Mouse (Mus musculus): Measurements from ENCODE around the gene Prr14l.

DNA sequence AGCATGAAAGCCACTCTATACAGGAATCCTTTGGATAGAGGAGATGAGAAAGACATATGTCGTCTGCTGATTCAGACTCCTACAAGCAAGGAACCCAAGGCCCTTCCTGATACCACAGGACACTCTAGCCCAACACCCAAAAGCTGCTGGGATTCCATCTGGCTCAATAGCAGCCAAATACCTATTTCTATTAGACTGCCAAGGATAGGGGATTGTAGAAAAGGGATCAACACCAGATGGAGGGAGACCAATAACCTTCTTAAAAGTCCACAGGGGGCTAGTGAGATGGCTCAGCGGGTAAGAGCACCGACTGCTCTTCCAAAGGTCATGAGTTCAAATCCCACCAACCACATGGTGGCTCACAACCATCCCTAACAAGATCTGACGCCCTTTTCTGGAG, 38.7 kb downstream of the Prr14l start:
- no peak for TF ChIP-seq CTCF (IDR thresholded peaks at IDR 0.05; ENCODE audit: control insufficient read depth, insufficient read depth, insufficient replicate concordance, low read depth, low read length)
- no peak for TF ChIP-seq POLR2A (IDR thresholded peaks at IDR 0.05; ENCODE audit: control insufficient read depth, low read depth, low read length)
